Mouse (Mus musculus) granulocyte monocyte progenitor cell, adult 5-6 weeks (primary cell): ENCODE data around the gene Adgrl2. TPM values are rescaled to one million over a fixed set of nuclear protein-coding genes. Genes with fewer than 3 reads are reported as not detected.

ENCODE experiments used
- ATAC-seq: replicated peaks from 2 replicates; pipeline ENCODE4 v1.8.0; 2016; ENCODE audit warnings: mild to moderate bottlenecking, moderate TSS enrichment, inconsistent platforms; ENCODE audit not compliant: poor library complexity, severe bottlenecking
- total RNA-seq, 2 experiments: library from RNA; stranded (forward) in 1 of 2; stranded (reverse) in 1 of 2; fragments of 200-712, 200-1000 nt in 1 of 2; fragments of >200 nt in 1 of 2; fragmentation: Nextera tagmentation in 1 of 2; gene quantifications; 2 replicates each; pipeline ENCODE4 v1.2.3; 2014 to 2017

Gene Adgrl2
- total RNA-seq, 2 experiments from 2014 or later: 4.2 to 5.7 TPM

GRCm38 (mm10) chr3:148838095-148838834 lies 152.1 kb downstream of the Adgrl2 start:
- ATAC-seq: no peak

- ATAC-seq: no peak
Observed at GRCm38 (mm10) chr3:148835136-148835535, 155.2 kb downstream of the Adgrl2 start.

GRCm38 (mm10) chr3:148833070-148833769 lies 157.1 kb downstream of the Adgrl2 start:
- no peak for ATAC-seq

GRCm38 (mm10) chr3:148832001-148832400 lies 158.4 kb downstream of the Adgrl2 start:
- ATAC-seq: no peak

- ATAC-seq: no peak
Observed at GRCm38 (mm10) chr3:148828519-148828918, 161.8 kb downstream of the Adgrl2 start.

- no peak for ATAC-seq
Observed at GRCm38 (mm10) chr3:148823551-148823950, 166.8 kb downstream of the Adgrl2 start.

- ATAC-seq: no peak
Observed at GRCm38 (mm10) chr3:148821632-148822031, 168.7 kb downstream of the Adgrl2 start.

GRCm38 (mm10) chr3:148819323-148820046 lies 170.9 kb downstream of the Adgrl2 start:
- no peak for ATAC-seq

GRCm38 (mm10) chr3:148818414-148819105 lies 171.8 kb downstream of the Adgrl2 start:
- no peak for ATAC-seq

GRCm38 (mm10) chr3:148817491-148817890 lies 172.9 kb downstream of the Adgrl2 start:
- ATAC-seq: no peak

- no peak for ATAC-seq
Observed at GRCm38 (mm10) chr3:148813121-148813520, 177.2 kb downstream of the Adgrl2 start.

- no peak for ATAC-seq
Observed at GRCm38 (mm10) chr3:148812059-148812458, 178.3 kb downstream of the Adgrl2 start.

GRCm38 (mm10) chr3:148806977-148807376 lies 183.4 kb downstream of the Adgrl2 start:
- peak; percentile 61 for ATAC-seq

- peak; percentile 54 for ATAC-seq
Observed at GRCm38 (mm10) chr3:148793286-148793913, 197.0 kb downstream of the Adgrl2 start.

- ATAC-seq: peak; percentile 58
Observed at GRCm38 (mm10) chr3:148770310-148770709, 220.0 kb downstream of the Adgrl2 start.
